Mouse (Mus musculus): Measurements from ENCODE around the gene Med16.
A peak's percentile ranks its signal among the peaks of the same experiment; 100 is the strongest.

Gene Med16

GRCm38 (mm10) chr10:79908167-79909091 lies at the start of gene Med16:
Gene Med16, minus strand, starts transcription at chr10:79908923.
- DNase-seq, result peak; percentile 97

- peak; percentile 59 for DNase-seq
These were observed 49.6 kb upstream of the Med16 start for GRCm38 (mm10) chr10:79958140-79958816.

- DNase-seq, result no peak
These were observed 48.0 kb upstream of the Med16 start for GRCm38 (mm10) chr10:79956643-79957154.

GRCm38 (mm10) chr10:79955691-79956090 lies 47.0 kb upstream of the Med16 start:
- DNase-seq, result no peak

- no peak for DNase-seq
These were observed 45.2 kb upstream of the Med16 start for GRCm38 (mm10) chr10:79953946-79954345.

- DNase-seq, result no peak
These were observed 41.9 kb upstream of the Med16 start for GRCm38 (mm10) chr10:79950661-79951060.

GRCm38 (mm10) chr10:79949873-79950272 lies 41.1 kb upstream of the Med16 start:
- no peak for DNase-seq

- no peak for DNase-seq
These were observed 38.8 kb upstream of the Med16 start for GRCm38 (mm10) chr10:79947502-79947901.

- DNase-seq, result no peak
These were observed 38.1 kb upstream of the Med16 start for GRCm38 (mm10) chr10:79946752-79947322.

GRCm38 (mm10) chr10:79945507-79946234 lies 36.9 kb upstream of the Med16 start:
- no peak for DNase-seq

- no peak for DNase-seq
These were observed 34.8 kb upstream of the Med16 start for GRCm38 (mm10) chr10:79943471-79943901.

- no peak for DNase-seq
These were observed 34.3 kb upstream of the Med16 start for GRCm38 (mm10) chr10:79942988-79943387.

GRCm38 (mm10) chr10:79940749-79941148 lies 32.0 kb upstream of the Med16 start:
- peak; percentile 83 for DNase-seq

GRCm38 (mm10) chr10:79937775-79938526 lies 29.2 kb upstream of the Med16 start:
- no peak for DNase-seq

- peak; percentile 64 for DNase-seq
These were observed 28.3 kb upstream of the Med16 start for GRCm38 (mm10) chr10:79936911-79937441.

- DNase-seq, result no peak
These were observed 27.7 kb upstream of the Med16 start for GRCm38 (mm10) chr10:79936284-79936910.

GRCm38 (mm10) chr10:79934794-79935569 lies 26.3 kb upstream of the Med16 start:
- no peak for DNase-seq

- peak; percentile 86 for DNase-seq
These were observed 25.6 kb upstream of the Med16 start for GRCm38 (mm10) chr10:79934272-79934721.

- no peak for DNase-seq
These were observed 25.1 kb upstream of the Med16 start for GRCm38 (mm10) chr10:79933861-79934260.

- no peak for DNase-seq
These were observed 24.5 kb upstream of the Med16 start for GRCm38 (mm10) chr10:79933145-79933679.
